Mouse (Mus musculus) c-Kit-positive CD71-positive TER-119-positive erythroid progenitor cells, embryonic 14.5 days (primary cell): ENCODE measurements at regions not wholly inside any gene's neighbourhood (a gene's known extent, or its start where the extent isn't known, plus 50 kb on each side); places are given as distances from the start of the nearest gene placed in this dataset.
A peak's percentile ranks its signal among the peaks of the same experiment; 100 is the strongest.

Experiments used
- DNase-seq: peaks from one replicate; pipeline ENCODE4 v3.0.0-alpha.2; 2013; ENCODE audit warnings: low spot score

GRCm38 (mm10) chr13:57282816-57283215 is 387.0 kb upstream of the Trpc7 start:
- no peak for DNase-seq

- no peak for DNase-seq
Observed at GRCm38 (mm10) chr13:57281941-57282710, 386.3 kb upstream of the Trpc7 start.

GRCm38 (mm10) chr13:57281504-57281903 is 385.7 kb upstream of the Trpc7 start:
- peak; percentile 7 for DNase-seq

- DNase-seq: peak; percentile 20
Observed at GRCm38 (mm10) chr13:57278580-57278979, 382.8 kb upstream of the Trpc7 start.

- DNase-seq: peak; percentile 1
Observed at GRCm38 (mm10) chr13:57277076-57277475, 381.3 kb upstream of the Trpc7 start.

GRCm38 (mm10) chr13:57275871-57276270 is 380.1 kb upstream of the Trpc7 start:
- no peak for DNase-seq

GRCm38 (mm10) chr13:57273593-57273992 is 377.8 kb upstream of the Trpc7 start:
- no peak for DNase-seq

- peak; percentile 7 for DNase-seq
Observed at GRCm38 (mm10) chr13:57269614-57270013, 373.8 kb upstream of the Trpc7 start.

GRCm38 (mm10) chr13:57259920-57260319 is 364.1 kb upstream of the Trpc7 start:
- peak; percentile 20 for DNase-seq

GRCm38 (mm10) chr13:57259474-57259873 is 363.7 kb upstream of the Trpc7 start:
- no peak for DNase-seq

- DNase-seq: no peak
Observed at GRCm38 (mm10) chr13:57255920-57256319, 360.1 kb upstream of the Trpc7 start.

- DNase-seq: no peak
Observed at GRCm38 (mm10) chr13:57249851-57250250, 354.1 kb upstream of the Trpc7 start.

- no peak for DNase-seq
Observed at GRCm38 (mm10) chr13:57249401-57249800, 353.6 kb upstream of the Trpc7 start.

GRCm38 (mm10) chr13:57246238-57246963 is 350.6 kb upstream of the Trpc7 start:
- DNase-seq: no peak

- DNase-seq: no peak
Observed at GRCm38 (mm10) chr13:57236917-57237316, 341.1 kb upstream of the Trpc7 start.

GRCm38 (mm10) chr13:57236211-57236610 is 340.4 kb upstream of the Trpc7 start:
- DNase-seq: no peak

GRCm38 (mm10) chr13:57232906-57233305 is 337.1 kb upstream of the Trpc7 start:
- DNase-seq: no peak

- no peak for DNase-seq
Observed at GRCm38 (mm10) chr13:57231666-57232065, 335.9 kb upstream of the Trpc7 start.

- no peak for DNase-seq
Observed at GRCm38 (mm10) chr13:57230253-57230652, 334.5 kb upstream of the Trpc7 start.

- no peak for DNase-seq
Observed at GRCm38 (mm10) chr13:57221092-57221491, 325.3 kb upstream of the Trpc7 start.

- DNase-seq: no peak
Observed at GRCm38 (mm10) chr13:57216161-57216560, 320.4 kb upstream of the Trpc7 start.

GRCm38 (mm10) chr13:57212251-57212650 is 316.5 kb upstream of the Trpc7 start:
- DNase-seq: no peak

- DNase-seq: no peak
Observed at GRCm38 (mm10) chr13:57191195-57191594, 295.4 kb upstream of the Trpc7 start.
